Mouse (Mus musculus) frontal cortex, postnatal 25 days (tissue): ENCODE results near the gene Dennd1a.

Source experiments
- DNase-seq, 2 experiments: peaks; one replicate each; pipeline ENCODE4 v3.0.0; 2022; ENCODE audit warnings: low spot score in 2 of 2

The Dennd1a gene

GRCm38 (mm10) chr2:38165966-38166365 lies 121.2 kb downstream of the Dennd1a start:
- no peak for DNase-seq

GRCm38 (mm10) chr2:38164326-38165035 lies 122.7 kb downstream of the Dennd1a start:
- DNase-seq, result no peak

GRCm38 (mm10) chr2:38162486-38162885 lies 124.7 kb downstream of the Dennd1a start:
- no peak for DNase-seq

- no peak for DNase-seq
Observed at GRCm38 (mm10) chr2:38161484-38161883, 125.7 kb downstream of the Dennd1a start.

- DNase-seq, result no peak
Observed at GRCm38 (mm10) chr2:38159736-38160135, 127.5 kb downstream of the Dennd1a start.

- no peak for DNase-seq
Observed at GRCm38 (mm10) chr2:38157002-38157401, 130.2 kb downstream of the Dennd1a start.

GRCm38 (mm10) chr2:38156001-38156400 lies 131.2 kb downstream of the Dennd1a start:
- no peak for DNase-seq

- no peak for DNase-seq
Observed at GRCm38 (mm10) chr2:38144831-38145230, 142.4 kb downstream of the Dennd1a start.

GRCm38 (mm10) chr2:38144067-38144779 lies 143.0 kb downstream of the Dennd1a start:
- no peak for DNase-seq

GRCm38 (mm10) chr2:38142905-38143304 lies 144.3 kb downstream of the Dennd1a start:
- no peak for DNase-seq

GRCm38 (mm10) chr2:38142210-38142609 lies 145.0 kb downstream of the Dennd1a start:
- DNase-seq, result no peak

- DNase-seq, result no peak
Observed at GRCm38 (mm10) chr2:38139536-38139935, 147.7 kb downstream of the Dennd1a start.

- DNase-seq, result no peak
Observed at GRCm38 (mm10) chr2:38137086-38137485, 150.1 kb downstream of the Dennd1a start.

- no peak for DNase-seq
Observed at GRCm38 (mm10) chr2:38135427-38135826, 151.8 kb downstream of the Dennd1a start.

- DNase-seq, result no peak
Observed at GRCm38 (mm10) chr2:38133036-38133825, 154.0 kb downstream of the Dennd1a start.

- no peak for DNase-seq
Observed at GRCm38 (mm10) chr2:38132233-38132822, 154.9 kb downstream of the Dennd1a start.

- DNase-seq, result no peak
Observed at GRCm38 (mm10) chr2:38131538-38131937, 155.7 kb downstream of the Dennd1a start.

- DNase-seq, result no peak
Observed at GRCm38 (mm10) chr2:38129961-38130802, 157.0 kb downstream of the Dennd1a start.

- no peak for DNase-seq
Observed at GRCm38 (mm10) chr2:38126383-38126732, 160.8 kb downstream of the Dennd1a start.

- DNase-seq, result no peak
Observed at GRCm38 (mm10) chr2:38125671-38126382, 161.4 kb downstream of the Dennd1a start.

- no peak for DNase-seq
Observed at GRCm38 (mm10) chr2:38124727-38125126, 162.5 kb downstream of the Dennd1a start.
